Mouse (Mus musculus) cerebellum, postnatal 14 days (tissue): ENCODE results near the gene Inha.

Experiments used
- DNase-seq, 2 experiments: peaks; one replicate each; pipeline ENCODE4 v3.0.0; 2021; ENCODE audit warnings: mixed read lengths in 2 of 2

The Inha gene

DNA sequence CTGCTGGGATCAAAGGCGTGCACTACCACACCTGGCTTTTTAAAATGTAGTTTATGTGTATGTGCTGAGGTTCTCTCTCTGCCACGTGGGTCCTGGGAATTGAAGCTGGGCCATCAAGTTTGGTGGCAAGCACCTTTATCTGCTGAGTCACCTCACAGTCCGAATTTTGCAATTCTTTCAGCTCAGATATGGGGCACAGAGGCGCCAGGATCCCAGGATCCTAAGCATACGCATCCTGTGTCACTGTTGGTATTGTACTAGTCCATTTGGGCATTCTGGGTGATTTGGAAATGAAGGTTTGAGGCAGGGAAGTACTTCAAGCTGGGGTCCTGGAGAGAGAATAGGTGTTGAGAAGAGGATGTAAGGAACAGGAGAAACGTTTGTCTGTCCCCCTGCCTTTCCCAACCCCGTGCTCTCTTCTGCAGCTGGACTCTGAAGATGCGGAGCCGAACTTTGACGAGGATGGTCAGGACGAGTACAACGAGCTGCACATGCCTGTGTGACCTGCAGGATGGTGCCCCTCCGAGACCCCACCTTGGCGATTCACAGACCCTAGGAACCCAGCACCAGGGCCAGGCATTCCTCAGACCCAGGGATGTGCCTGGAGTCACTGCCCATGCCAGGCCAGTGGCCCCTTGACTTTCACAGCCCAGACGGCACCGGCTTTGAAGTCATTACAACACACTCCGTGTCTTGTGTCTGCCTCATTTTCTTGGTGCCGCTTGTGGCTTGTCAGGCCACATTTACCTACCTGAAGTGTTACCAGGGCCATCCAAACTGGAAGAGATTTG lies 51.7 kb downstream of the Inha start:
- DNase-seq: no peak

DNA sequence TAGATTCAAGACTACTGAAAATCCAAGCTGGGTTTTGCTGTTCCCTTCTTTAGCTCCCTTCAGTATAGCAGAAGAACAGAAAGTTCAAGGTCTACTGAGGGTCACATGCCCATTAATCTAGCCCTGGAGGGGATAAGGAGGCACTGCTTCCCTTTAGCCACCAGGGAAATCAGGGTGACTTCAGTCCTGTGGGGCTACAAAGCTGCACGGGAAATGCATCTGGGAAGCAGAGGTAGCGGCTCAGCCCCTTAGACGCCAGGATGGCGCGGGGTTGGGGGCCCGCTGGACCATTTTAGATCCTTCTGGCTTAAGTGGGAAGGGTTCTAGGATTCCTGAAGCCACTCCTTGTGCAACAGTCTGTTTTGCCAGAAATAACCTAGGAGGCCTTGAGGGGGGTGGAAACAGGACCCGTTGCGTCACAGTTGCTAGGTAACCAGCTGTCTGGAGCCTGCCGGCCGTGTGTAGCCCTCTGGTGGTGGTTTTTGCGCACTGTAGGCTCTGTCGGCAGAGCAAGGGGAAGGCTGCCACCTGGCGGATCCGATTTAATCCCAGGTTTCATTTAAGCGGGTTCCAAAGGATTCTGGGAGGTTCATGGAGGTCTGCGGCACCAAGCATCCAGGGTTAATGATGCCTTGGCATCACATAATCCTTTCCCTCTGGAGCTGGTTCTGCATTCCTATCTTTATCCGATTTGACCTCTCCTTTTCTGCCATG lies 52.5 kb downstream of the Inha start:
- DNase-seq: peak; percentile 98
